Mouse (Mus musculus): ENCODE measurements at regions not wholly inside any gene's neighbourhood (a gene's known extent, or its start where the extent isn't known, plus 50 kb on each side); places are given as distances from the start of the nearest gene placed in this dataset.

DNA sequence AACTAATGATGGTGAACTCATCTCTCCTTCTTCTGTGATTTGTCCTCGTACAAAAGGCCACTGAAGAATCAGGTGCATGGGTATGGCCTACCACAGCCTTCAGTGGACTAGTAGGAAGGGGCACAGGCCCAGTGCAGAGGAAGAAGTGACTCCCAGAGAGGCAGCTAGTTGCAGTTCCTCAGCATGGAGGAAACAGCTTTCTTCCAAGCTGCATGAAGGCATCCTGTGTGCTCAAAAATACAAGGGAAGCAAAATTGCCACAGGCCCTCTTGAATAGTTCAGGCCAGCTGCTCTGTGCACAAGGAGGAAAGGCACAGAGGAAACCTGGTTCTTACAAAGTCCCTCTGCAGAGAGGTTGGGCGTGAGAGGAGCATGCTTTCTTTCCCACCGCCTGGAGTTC lies 322.7 kb upstream of the Nrp1 start:
- no peak for DNase-seq (ENCODE audit: low spot score in 2 of 2)

DNA sequence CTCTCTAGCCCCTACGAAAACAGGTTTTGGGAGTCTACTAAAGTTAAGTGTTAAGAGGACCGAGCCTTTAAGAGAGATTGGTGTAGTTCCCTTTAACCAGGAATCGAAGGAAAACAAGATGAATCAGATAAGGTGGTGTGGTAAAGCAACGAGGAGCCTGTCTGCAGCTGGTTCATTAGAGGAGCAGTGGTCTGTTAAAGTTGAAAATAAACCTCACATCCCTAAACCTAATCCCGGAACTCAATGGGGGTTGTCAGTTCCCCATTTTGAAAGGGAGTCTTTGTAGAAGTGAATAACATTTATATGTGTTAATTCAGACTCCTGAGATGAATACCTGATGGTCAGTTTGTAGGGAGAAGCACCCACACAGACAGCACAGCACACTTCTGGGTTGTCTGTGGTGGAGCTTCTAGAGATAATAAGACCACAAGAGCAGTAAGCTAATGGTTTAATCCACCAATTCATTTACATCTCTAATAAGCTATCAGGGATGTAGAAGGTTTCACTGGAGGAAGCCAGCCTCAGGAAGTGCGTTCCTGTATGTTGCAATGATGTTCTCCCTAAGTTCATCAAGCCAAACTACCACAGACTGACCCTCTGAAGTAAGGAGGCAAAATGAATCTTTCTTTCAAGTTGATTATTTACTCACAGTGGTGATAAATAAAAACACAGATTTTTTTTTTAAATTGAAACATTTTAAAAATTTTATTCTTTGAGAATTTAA lies 318.9 kb upstream of the Nrp1 start:
- no peak for DNase-seq (ENCODE audit: low spot score in 2 of 2)

DNA sequence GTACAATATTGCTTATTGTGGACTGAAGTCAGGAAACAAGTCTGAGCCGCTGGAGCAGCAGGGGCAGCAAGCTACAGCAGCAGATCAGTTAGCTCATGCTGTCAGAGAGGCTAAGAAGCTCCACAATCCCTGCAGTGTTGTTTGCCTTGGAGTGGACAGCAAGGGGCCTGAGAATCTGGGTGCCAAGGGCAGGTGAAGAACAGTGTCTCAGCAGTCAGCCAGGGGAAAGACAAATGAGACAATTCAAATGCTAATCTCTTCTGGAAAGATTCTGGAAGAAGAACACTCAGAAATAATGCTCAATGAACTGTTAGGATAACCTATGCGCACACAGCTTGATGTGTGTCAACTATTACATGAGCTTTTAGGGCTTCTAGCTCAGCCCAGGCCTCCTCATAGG lies 315.5 kb upstream of the Nrp1 start:
- no peak for DNase-seq (ENCODE audit: low spot score in 2 of 2)

DNA sequence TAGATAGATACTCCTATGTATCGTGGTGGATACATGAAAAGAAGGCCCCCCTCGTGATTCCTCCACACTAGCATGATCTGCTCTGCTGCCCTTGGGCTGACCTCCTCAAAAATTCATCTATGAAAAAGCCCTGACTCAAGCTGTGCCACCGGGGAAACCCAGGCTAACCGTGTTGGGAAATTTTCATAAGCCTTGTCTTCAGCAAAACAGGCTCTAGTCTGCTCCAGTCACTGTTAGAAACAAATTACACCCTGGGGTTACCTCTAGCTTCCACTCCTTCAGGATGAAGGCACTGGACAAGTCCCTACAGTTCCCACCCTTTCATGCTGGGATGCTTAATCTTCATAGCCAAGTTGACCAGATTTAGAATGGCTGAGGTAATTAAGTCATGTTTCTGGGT lies 315.0 kb upstream of the Nrp1 start:
- DNase-seq (ENCODE audit: low spot score in 2 of 2), result no peak

DNA sequence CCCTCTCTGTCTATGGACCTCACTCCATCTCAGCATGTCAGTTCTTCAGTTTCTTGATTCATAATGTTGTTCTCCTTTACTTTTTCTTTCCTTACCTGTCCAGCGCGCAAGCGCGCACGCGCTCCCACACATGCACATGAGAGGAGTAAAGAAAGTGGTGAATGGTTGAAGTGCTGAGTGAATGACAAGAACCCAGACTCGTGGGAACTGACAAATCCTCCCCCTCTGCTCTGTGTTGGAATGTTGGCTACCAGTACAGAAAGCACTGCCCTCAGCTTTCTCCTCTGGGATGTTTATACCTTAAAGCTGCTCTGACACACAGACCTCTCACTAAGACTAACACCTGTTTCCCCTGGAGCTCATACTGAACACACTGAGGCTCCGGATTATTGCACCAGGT lies 302.2 kb upstream of the Nrp1 start:
- DNase-seq (ENCODE audit: low spot score in 2 of 2), result no peak

DNA sequence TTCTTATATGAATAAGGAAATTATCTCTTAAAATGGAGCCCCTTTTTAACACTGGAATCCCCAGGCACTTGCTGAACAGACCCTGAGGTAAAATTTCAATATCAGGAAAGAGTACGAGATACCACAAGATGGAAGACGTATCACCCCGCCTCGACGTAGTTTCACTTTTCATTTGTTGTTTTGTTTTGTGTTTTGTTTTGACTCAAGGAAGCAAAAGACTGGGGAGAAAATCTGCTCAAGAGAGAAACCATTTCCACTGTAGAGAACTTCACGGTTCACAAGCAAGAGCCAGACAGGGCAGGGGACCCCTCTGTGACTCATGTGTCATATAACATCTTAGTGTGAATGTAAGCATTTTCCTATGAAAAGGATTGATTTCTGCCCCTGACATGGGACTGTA lies 300.6 kb upstream of the Nrp1 start:
- no peak for DNase-seq (ENCODE audit: low spot score in 2 of 2)

DNA sequence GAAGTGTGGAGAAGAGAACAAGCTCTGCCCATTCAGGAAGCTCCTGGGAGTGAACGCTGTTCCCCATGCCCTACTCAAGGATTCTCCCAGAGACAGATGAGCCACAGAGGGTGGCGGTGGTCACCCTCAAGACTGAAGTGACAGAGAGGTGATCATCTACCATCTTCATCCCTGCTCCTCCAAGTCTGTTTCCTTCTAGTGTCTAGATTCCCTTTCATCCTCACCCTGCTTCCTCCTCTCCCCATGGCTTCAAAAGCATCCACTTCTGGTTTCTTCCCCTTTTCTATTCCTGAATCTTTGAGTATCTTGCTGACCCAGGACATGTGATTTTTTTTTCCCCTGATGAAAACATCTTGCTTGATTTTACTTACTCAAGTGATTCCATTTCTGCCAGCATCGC lies 298.6 kb upstream of the Nrp1 start:
- DNase-seq (ENCODE audit: low spot score in 2 of 2), result no peak

DNA sequence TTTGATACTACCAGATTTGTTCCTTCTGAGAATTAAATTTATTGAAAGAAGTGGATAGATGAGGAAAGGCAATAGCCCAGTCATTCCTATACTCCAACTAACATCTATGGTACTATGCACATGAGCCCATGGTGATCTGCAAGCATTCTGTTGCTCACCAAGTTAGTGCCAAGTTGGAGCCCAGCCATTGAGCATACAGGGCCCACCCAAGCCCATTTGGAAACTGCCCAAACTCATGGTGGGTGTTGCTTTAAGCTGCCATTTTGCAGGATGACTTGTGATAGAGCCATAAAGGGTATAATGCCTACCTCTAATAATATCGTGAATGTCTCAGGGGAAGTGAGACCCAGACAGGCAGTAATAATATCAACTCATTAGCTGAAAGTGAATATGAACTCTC lies 294.2 kb upstream of the Nrp1 start:
- DNase-seq (ENCODE audit: low spot score in 2 of 2), result no peak

DNA sequence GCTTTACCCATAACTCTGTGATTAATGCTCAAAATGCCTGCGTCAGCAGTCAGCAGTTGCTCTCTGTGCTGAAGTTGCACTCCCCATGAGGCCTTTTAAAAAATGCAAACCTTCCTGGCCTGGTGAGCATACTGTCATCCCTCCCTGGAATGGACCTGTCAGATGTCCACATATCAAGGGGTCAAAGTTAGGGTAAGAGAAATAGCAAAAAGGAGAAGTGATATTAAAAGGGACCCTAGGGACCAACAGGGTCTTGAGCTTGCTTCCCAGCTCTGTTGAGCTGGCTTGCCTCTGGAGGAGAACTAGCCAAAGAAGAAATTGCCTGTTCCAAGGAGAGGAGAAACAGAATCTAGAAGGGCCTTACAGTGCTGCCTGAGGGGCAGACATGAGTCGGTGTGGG lies 293.3 kb upstream of the Nrp1 start:
- DNase-seq (ENCODE audit: low spot score in 2 of 2), result no peak

DNA sequence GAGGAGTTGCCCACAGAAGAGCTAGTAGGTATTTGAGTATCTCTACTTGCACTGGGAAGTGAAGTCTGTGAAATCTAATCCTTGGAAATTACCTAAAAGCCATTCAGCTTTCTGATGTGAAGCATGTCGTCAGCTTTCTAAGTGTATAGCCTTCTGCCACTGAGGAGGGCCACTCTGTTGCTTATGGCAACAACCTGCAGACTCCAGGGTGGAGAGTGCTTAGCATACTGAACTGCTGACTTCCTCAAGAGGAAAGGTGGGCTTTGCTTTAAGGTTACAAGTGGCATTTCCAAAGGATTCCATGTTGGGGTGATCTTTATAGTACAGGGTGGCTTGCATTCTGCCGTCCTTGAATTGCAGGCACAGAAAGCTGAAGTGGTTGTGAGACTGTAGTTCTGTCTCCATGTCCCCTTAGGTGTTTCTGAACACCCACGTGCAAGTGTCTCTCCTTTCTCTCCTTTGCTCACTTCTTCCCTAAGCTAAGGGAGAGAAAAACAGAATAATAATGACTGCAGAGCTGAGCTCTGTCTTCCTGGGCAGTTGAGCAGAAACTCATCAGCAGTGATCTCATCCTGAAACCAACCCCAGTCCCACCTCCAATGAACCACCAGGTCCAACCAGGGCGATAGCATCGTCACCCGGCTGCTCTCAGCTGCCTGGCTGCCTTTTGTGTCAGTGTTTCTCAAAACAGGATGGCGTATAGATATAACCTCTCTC lies 292.3 kb upstream of the Nrp1 start:
- no peak for DNase-seq (ENCODE audit: low spot score in 2 of 2)

DNA sequence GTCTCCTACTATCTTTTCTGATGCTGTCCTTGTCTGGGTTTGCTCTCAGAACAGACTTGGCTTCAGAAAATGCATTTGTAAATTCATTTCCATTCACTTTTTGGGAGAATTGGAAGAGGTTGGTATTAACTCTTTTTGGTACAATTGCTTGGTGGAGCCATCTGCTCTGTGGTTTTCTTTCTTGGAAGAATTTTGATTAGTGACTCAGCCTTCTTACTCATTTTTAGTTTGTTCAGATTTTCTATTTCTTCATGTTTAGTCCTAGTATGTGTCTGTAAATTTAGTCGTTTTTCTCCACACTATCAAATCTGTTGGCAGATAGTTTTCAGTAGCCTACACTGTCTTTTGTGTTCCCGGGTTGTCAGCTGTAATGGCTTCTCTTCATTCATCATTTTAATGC lies 288.7 kb upstream of the Nrp1 start:
- no peak for DNase-seq (ENCODE audit: low spot score in 2 of 2)

DNA sequence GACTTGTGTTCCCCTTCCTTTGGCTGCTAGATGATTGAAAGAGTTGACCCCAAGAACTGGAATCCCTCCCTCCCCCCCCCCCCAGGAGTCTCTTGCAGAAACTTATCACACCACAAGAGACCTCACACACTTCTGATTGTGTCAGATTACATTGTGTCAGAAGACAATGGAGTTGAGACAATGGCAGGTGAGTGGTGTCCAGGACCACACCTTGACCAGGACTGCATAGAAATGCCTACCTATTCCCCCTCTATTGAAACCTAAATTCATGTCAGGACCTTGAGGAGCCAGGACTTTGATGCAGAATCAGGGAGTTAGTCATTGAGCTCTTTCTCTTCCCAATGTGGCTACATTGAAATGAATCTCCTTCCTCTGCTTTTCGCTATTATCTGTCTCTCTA lies 282.8 kb upstream of the Nrp1 start:
- DNase-seq (ENCODE audit: low spot score in 2 of 2), result no peak

DNA sequence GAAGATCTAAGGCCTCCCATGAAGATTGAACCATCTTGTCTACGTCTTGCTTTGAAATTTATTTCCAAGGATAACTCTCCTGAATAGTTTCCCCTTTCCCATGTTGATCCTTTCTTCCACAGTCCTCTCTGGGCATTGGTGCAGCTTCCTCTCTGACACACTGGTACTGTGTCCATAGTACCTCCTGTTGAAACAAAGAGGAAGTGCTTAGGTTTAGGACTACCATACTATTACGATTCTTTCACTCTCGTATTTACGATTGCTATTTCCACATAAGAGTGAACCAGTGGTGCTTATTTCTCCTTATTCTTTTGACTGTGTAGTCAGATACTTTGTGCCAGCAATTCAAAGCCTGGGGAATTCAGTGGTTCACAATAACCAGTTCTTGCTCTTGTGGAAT lies 282.2 kb upstream of the Nrp1 start:
- no peak for DNase-seq (ENCODE audit: low spot score in 2 of 2)

DNA sequence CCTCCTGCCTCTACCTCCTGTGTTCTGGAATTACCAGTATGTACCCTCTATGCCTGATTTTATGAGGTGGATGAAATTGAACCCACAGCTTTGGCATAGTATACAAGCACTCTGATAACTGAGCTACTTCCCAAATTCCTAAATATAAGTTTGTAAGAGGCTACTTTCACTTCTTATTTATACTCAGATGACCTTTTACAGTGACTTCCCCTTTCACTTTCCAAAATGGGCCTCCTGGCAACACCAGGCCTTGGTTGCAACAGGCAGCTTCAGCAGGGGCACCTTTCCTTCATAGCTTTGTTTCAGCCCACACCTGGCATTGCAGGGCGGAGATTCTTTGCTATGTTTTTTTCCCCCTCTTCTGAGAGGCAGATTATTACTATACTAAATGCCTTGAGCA lies 279.7 kb upstream of the Nrp1 start:
- DNase-seq (ENCODE audit: low spot score in 2 of 2), result no peak

DNA sequence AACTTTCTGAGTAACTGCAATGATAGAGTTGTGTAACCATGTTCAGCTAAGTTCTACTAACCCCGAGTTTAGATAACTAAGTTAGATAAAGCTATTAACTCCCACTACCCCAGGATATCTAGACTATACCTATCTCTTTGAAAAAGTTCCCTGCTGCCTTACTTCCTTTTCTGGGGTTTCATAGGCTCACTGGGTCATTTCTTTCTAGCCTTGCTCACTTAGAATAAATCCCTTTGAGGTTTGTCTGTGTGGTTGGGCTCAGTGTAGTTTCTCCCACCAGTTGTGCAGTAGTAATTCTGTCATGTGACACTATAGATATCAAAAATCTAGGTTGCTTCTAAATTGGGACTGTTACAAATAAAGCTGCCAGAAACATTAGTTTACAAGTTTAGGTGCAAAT lies 272.6 kb upstream of the Nrp1 start:
- DNase-seq (ENCODE audit: low spot score in 2 of 2), result no peak

DNA sequence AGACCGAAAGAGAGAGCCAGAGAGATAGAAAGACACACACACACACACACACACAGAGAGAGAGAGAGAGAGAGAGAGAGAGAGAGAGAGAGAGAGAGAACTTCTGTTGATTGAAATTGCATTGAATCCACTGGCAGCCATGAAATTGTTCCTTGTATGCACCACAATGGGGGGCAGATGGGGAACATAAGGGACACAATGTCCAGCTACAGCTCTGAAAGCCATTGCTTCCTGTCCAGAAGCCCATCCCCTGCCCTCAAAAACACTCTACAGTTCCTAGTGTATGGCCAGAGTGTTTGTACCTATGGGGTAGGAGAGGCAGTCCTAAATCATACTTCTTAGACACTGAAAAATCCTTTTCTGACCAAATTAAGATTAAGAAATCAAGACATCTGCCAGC lies 270.9 kb upstream of the Nrp1 start:
- no peak for DNase-seq (ENCODE audit: low spot score in 2 of 2)

DNA sequence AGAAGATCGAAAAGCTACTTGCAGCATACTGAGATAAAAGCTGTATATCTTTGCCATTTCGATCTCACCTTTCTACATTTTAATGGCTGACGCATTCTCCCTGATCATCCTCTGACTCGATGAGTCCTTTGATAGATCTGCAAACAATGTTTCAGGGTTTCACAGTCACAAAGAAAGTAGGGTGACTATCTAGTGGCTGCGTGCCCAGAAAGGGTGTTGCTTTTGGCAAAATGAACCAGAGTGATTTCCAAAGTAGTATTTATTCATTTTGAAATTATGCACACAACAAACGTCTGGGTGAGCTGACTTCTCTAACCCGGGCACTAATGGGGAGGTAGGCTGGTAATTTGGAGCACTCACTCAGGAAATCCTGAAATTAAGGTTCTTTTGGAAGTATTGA lies 265.6 kb upstream of the Nrp1 start:
- DNase-seq (ENCODE audit: low spot score in 2 of 2), result no peak

DNA sequence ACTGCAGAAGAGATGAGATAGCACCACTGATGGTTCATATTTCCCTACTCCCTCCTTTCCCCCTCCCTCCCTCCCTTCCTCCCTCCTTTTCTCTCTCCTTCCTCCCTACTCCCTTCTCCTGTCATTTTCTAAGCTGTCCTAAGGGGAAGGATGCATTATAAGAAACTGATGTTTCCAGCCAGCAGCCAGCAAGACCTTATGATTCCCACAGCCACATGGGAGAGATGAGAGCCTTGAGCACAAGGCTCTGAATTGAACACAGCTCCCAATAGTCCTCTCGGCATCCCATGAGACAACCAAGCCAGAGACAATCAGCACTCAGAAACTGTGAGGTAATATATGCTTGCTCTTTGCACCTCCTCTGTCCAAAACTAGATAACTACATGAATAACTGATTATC lies 263.0 kb upstream of the Nrp1 start:
- no peak for DNase-seq (ENCODE audit: low spot score in 2 of 2)

DNA sequence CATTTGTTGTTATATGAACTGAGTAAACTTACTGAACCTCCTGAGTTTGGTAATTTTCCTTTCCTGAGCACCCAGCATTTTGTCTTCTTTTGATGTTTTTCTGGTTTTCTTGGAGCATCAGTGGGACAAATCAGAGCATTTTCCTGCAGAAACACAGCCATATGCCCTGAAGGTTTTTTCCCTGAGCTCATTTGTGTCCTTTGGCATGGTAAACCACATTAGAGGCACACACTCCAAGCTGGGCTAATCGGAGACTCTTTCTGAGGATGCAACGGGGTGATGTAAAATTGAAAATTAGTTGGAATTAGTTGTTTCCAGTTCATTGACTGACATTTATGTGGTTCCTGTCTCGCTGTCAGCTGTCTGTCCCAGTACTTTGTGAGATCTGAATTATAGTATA lies 260.8 kb upstream of the Nrp1 start:
- no peak for DNase-seq (ENCODE audit: low spot score in 2 of 2)

DNA sequence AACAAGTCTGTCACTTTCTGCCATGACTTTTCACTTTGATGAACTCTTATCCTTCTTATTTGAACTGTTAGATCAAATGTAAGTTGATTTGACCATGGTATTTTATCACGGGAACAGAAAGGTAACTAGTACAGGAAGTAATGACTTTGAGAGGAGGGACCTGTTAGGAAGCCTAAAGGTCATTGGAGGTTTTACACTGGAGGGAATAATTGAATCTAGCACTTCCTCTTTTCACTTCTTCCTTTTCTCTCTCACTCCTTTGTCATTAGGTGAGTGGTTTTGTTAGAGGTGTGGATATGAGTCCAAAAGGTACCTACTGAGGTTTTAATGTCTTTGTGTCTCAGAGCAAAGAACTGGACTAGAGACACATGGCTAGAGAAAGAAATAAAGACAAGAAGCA lies 255.0 kb upstream of the Nrp1 start:
- no peak for DNase-seq (ENCODE audit: low spot score in 2 of 2)

DNA sequence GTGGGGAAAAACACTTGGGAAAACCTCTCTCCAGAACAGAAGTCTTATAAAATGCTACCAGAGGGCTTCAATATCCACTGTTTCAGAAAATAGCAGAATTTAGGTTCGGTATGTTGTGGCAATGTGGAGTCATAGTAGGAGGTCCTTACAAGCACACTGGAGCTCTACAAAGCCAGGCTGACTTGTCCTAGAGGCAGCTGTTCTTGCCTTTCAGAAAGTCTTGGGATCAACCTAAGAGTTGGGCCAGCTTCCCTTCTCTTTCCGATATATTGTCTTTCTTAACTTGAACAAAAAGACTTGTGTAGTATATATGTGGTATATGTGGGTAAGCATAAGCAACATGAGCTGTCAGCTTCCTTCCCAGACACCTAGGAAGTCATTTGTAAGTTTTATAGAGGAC lies 251.8 kb upstream of the Nrp1 start:
- no peak for DNase-seq (ENCODE audit: low spot score in 2 of 2)

DNA sequence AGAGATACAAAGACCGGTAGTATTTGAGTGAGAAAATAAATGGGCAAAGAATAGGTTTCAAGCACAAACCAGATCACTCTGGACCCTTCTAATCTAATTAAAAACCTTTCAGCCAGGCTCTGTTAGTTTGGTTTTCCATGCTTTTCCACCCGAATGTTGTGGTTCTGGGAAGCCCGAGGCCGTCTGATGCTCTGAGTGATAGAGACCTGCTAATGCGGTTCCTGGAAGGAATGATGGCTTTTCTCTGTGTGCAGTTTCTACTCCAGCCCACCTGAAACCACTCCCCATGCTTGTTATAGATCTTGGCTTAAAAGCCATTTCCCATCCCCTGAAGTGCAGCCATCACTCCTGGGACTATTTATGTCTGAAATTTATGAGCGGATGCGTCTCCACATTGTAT lies 251.4 kb upstream of the Nrp1 start:
- DNase-seq (ENCODE audit: low spot score in 2 of 2), result no peak

DNA sequence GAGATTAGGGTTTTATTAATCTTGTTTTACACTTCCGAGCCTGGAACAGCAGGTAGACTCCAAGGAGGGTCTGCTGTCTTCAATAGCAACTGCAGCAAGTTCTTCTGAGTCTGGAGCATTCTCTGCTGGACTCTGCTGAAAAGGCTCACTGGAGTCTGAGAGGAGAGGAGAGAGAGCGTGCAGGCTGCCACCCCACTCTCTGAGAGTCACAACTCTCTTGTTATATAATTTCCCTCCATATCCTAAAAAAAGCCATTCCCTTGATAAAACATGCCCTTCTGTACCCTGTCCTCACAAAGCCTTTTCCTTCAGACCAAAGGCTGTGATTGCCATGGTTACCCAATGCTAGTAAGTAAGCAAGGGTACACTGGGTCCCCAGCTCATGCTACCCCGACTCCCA lies 249.4 kb upstream of the Nrp1 start:
- no peak for DNase-seq (ENCODE audit: low spot score in 2 of 2)
